Mouse (Mus musculus): ENCODE measurements around the gene Fam186a.
"Not testable (repeated sequence)": the region's sequence is repeated elsewhere in the genome, so short reads cannot be mapped to it uniquely, and the experiment has no call there.

Gene Fam186a

DNA sequence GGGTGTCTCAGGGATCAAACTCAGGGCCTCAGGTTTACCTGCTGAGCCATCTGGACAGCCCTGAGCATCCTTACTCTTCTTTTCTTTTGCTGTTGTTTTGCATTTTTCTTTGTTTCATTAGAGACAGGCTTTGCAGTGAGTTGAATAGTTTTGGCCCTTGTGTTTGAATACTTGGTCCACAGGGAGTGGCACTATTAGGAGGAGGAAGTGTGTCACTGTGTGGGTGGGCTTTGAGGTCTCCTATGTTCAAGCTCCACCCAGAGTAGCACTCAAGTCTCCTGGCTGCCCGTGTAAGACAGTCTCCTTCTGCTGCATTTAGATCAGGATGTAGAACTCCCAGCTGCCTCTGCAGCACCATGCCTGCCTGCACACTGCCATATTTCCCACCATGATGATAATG lies 32.4 kb downstream of the Fam186a start:
- no peak for DNase-seq (ENCODE audit: low read depth, low spot score)

DNA sequence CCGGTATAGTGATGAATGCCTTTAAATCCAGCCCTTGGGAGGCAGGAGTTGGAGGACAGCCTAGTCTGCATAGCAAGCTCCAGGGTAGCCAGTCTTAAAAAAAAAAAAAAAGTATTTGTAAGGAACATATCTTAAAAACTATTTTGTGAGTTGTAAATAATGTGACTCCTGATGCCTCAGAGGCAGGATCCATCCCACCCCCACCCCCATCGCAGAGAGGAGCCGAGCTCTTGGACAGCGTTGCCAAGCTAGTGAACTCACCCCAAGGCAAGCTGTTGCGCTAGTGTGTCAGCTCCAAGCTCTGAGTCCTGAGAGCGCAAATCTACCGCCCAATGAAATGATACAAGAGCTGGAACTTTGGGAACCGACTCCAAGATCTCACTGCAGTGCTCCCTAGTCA lies 35.6 kb downstream of the Fam186a start:
- no peak for DNase-seq (ENCODE audit: low read depth, low spot score)

- no peak for DNase-seq (ENCODE audit: low read depth, low spot score)
These were observed 47.2 kb downstream of the Fam186a start for GRCm38 (mm10) chr15:99919601-99920158.

GRCm38 (mm10) chr15:99917264-99917663 lies 49.6 kb downstream of the Fam186a start:
- no peak for DNase-seq (ENCODE audit: low read depth, low spot score)

DNA sequence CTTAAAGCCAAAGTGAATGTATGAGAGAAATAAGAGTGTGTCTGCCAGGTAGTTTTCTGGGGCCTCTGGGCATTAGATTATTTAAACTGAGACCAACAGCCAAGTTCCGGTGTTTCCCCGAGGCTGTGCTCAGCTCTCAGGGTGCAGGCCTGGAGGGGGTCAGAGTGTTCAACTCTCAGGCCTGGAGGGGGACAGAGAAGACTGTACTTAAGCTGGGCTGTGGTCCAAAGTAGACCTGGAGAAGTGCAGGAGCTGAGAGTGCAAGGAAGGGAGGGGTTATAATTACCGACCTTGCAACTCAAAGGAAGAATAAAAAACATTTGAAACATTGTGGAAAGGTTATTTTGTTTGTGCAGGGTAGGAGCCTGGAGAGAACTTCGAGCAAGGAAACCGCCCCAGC lies 52.2 kb downstream of the Fam186a start:
- no peak for DNase-seq (ENCODE audit: low read depth, low spot score)

DNA sequence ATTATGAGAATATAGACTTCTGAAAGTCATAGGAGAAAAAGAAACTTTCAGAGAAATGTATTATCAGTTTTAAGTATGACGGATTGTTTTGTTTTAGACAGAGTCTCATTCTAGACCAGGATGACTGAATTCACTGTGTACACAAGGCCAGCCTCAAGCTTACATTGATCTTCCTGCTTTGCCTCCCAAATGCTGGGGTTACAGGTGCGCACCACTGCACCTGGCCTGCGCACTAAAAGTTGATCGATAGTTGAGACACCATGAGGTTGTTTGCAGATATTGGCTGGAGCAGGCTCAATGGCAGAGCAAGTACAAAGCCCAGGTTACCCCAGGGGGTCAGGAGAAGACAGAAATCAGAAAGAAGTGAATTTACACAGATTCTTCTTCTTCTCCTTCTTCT lies 55.1 kb downstream of the Fam186a start:
- no peak for DNase-seq (ENCODE audit: low read depth, low spot score)

- DNase-seq (ENCODE audit: low read depth, low spot score), result peak; percentile 21
These were observed 57.4 kb downstream of the Fam186a start for GRCm38 (mm10) chr15:99909339-99909996.

DNA sequence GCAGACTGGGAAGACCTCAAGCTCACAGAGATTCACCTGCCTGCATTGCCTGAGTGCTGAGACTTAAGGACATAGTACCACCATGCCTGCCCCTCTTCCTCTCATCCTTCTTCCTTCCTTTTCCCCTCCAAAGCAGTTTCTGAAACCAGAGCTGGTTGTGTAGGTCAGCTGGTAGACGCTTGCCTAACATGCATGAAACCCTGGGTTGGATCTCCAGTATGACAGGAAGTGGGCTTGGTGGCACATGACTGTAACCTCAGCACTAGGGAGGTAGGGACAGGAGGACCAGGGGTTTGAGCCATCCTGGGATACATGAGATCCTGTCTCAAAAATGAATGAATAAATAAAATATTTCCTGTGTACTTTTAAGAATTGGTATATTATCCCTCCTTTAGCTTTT lies 59.3 kb downstream of the Fam186a start:
- no peak for DNase-seq (ENCODE audit: low read depth, low spot score)

DNA sequence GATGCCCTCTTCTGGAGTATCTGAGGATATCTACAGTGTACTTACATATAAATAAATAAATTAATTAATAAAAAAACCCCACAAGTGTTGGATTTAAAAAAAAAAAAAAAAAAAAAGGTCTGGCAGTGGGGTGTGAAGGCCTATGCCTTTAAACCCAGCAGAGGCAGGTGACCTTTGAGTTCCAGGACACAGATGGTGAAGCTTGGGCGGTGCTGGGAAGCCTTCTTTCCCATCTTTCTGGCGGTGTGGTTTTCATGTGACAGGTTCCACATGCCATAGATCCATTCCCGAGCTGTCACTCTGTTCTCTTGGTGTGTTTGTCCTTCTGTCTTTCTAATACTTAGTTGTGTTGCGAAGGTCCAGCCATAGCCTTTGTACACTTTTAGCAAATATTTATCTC lies 59.8 kb downstream of the Fam186a start:
- no peak for DNase-seq (ENCODE audit: low read depth, low spot score)

- no peak for DNase-seq (ENCODE audit: low read depth, low spot score)
These were observed 62.0 kb downstream of the Fam186a start for GRCm38 (mm10) chr15:99904841-99905240.

DNA sequence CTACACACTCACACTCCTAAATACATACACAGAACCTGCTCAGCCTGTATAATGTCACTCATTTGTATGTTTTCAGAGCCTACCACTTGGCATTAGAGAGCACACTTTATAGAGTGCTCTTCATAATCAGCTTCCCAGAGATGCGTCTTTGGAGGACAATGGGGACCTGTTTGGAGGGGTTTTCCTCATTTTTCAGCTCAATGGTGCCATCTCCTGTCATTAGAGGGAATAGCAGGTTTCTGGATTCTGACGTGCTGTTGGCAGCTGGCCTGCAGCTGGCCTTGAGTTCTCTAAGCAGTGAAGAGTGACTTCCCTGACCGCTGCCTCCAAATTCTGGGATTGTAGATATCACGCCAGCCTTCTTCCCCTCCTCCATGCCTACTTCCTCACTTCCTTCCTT lies 62.5 kb downstream of the Fam186a start:
- peak; percentile 73 for DNase-seq (ENCODE audit: low read depth, low spot score)

DNA sequence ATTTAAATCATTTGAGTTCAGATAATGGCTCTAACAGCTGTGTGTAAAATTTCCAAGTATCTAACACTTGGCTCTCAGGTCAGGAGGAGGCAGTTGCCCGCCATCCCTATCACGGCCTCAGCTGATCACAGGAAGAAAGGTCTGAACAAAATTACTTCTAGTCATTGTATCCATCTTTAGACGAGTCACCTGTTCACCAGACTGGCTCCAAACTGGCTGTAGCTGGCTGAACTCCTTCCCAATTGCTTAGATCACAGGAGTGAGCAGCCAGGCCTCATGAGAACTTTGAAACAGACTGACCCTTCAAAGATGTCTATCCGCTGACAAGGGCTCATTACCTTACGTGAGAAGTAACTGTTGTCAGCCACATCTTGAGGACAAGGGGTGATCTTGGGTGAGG lies 63.6 kb downstream of the Fam186a start:
- no peak for DNase-seq (ENCODE audit: low read depth, low spot score)

- no peak for DNase-seq (ENCODE audit: low read depth, low spot score)
These were observed 64.1 kb downstream of the Fam186a start for GRCm38 (mm10) chr15:99902786-99903185.

DNA sequence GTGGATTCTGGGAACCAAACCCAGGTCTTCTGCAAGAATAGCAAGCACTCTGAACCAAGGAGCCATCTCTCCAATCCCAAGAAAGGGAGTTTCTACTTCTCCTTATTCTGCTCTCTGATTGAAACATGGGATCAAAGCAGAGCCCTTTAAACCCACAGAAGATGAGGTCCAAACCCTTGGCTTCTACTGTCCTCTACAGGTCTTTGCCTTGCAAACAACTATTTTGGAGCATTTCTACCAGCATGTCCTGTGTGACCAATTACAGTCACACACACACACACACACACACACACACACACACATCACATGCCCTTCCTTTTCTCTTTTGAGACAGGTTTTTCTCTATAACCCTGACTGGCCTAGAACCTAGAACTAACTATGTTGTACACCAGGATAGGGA lies 70.2 kb downstream of the Fam186a start:
- DNase-seq (ENCODE audit: low read depth, low spot score), result no peak

DNA sequence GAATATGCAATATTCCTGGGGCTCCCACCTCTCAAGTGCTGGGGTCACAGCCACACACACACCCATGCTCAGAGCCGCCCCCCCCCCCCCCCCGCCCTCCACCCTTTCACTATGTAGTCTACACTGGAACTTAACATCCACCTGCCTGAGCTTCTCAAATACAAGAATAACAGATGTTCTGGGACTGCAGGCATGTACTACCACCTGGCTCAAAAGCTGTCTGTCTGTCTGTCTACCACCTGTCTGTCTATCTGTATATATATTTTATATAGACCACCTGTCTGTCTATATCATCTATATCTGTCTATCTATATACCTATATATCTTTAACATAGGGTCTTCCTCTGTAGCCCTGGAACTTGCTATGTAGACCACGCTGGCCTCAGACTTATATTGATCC lies 75.5 kb downstream of the Fam186a start:
- DNase-seq (ENCODE audit: low read depth, low spot score), result no peak

- DNase-seq (ENCODE audit: low read depth, low spot score), result no peak
These were observed 76.2 kb downstream of the Fam186a start for GRCm38 (mm10) chr15:99890412-99891236.

- DNase-seq (ENCODE audit: low read depth, low spot score), result no peak
These were observed 77.5 kb downstream of the Fam186a start for GRCm38 (mm10) chr15:99889275-99889874.

DNA sequence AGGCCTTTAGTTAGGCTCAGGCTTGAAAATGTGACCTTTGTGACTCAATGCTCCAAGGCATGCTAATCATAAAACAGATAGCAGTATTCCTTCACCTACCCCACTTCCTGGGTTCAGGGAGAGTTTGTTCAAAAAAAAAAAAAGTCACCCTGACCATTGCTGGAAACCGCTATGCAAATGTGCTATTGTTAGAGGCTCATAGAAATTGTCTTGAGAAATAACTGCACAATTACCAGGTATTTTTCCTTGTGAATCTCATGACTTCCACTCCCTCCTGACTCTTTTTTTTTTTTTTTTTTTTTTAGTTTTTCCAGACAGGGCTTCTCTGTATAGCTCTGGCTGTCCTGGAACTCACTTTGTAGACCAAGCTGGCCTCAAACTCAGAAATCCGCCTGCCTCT lies 79.7 kb downstream of the Fam186a start:
- DNase-seq (ENCODE audit: low read depth, low spot score), result not testable (repeated sequence)

DNA sequence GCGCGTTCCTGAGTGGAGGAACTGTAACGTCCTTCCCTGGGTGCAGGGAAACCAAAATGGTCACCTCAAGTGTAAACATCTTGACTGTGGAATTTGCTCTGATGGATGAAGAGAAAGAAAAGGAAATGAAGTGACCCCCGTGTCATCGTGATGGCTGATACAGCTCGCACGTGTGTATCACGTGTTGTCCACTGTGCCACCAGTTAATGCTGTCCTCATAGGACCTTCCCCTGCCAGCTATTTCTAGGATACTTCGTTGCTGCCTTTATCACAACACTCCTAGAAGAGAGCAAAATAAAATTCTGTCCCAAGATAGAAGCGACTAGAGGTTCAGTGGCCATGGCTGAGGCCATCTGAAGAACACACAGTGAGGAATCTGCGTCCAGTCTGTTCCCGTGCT lies 82.8 kb downstream of the Fam186a start:
- no peak for DNase-seq (ENCODE audit: low read depth, low spot score)

GRCm38 (mm10) chr15:99878541-99878940 lies 88.3 kb downstream of the Fam186a start:
- DNase-seq (ENCODE audit: low read depth, low spot score), result no peak

GRCm38 (mm10) chr15:99875334-99875869 lies 91.5 kb downstream of the Fam186a start, which contains the start of gene Lima1:
Lima1 (minus strand) TSS chr15:99875456.
- DNase-seq (ENCODE audit: low read depth, low spot score), result peak; percentile 82

Measured in retina, postnatal 7 days (tissue).